Mouse (Mus musculus) neural tube, embryonic 11.5 days (tissue): Measurements from ENCODE around the gene Vps54. TPM values are rescaled to one million over a fixed set of nuclear protein-coding genes. Genes with fewer than 3 reads are reported as not detected.
"Not testable (repeated sequence)": the region's sequence is repeated elsewhere in the genome, so short reads cannot be mapped to it uniquely, and the experiment has no call there.

Experiments used
- ATAC-seq: fragments of 200-750 bp; cut with Nextera tagmentation; 2 replicates; pipeline ENCODE4 v1.8.0; 2017; ENCODE audit warnings: moderate number of reproducible peaks, mild to moderate bottlenecking, moderate TSS enrichment, moderate library complexity; ENCODE audit not compliant: insufficient read depth, low FRiP score, low TSS enrichment
- DNase-seq: peaks from one replicate; pipeline ENCODE4 v3.0.0-alpha.2; 2015; ENCODE audit warnings: low spot score
- H3K27ac ChIP-seq: fragments of 300-500 bp; sonication (generic); 2 replicates; pipeline ENCODE4 v1.5.1; 2014; ENCODE audit warnings: low read depth, mild to moderate bottlenecking, low read length
- H3K27me3 ChIP-seq: fragments of 300-500 bp; sonication (generic); 2 replicates; pipeline ENCODE4 v1.6.1; 2014; ENCODE audit warnings: mild to moderate bottlenecking, low read length, mixed read lengths; ENCODE audit not compliant: control insufficient read depth, insufficient read depth
- H3K36me3 ChIP-seq: fragments of 300-500 bp; sonication (generic); 2 replicates; pipeline ENCODE4 v1.6.1; 2014; ENCODE audit warnings: mild to moderate bottlenecking, low read length, moderate library complexity, mixed read lengths; ENCODE audit not compliant: control insufficient read depth, insufficient read depth
- H3K4me1 ChIP-seq: fragments of 300-500 bp; sonication (generic); 2 replicates; pipeline ENCODE4 v1.6.1; 2014; ENCODE audit warnings: low read length, mixed read lengths; ENCODE audit not compliant: control insufficient read depth, insufficient read depth
- H3K4me2 ChIP-seq: fragments of 300-500 bp; sonication (generic); 2 replicates; pipeline ENCODE4 v1.6.1; 2014; ENCODE audit warnings: low read depth, mild to moderate bottlenecking, moderate library complexity
- H3K4me3 ChIP-seq: fragments of 300-500 bp; sonication (generic); 2 replicates; pipeline ENCODE4 v1.5.1; 2014; ENCODE audit warnings: low read depth, low read length
- H3K9ac ChIP-seq: fragments of 300-500 bp; sonication (generic); 2 replicates; pipeline ENCODE4 v1.6.1; 2014; ENCODE audit warnings: mild to moderate bottlenecking, low read length
- H3K9me3 ChIP-seq: fragments of 300-500 bp; sonication (generic); 2 replicates; pipeline ENCODE4 v1.6.1; 2016; ENCODE audit warnings: low read length; ENCODE audit not compliant: control insufficient read depth
- WGBS: fragments of 180-500 bp; shearing (Covaris S2); extraction: QIAGEN DNeasy Blood & Tissue Kit; methylation state at CpG from one replicate; pipeline ENCODE4 v1.1.7; 2014; 5-methylcytosine and 5-hydroxymethylcytosine counted together
- polyA plus RNA-seq: library from polyadenylated mRNA; unstranded; fragments of >200 nt; fragmentation: Nextera tagmentation; extraction: Ambion mirVana; gene quantifications from 2 replicates; pipeline ENCODE4 v1.2.1, GENCODE M21; 2014

The Vps54 gene
- 13.2 and 14.8 TPM in 2 replicates for polyA plus RNA-seq

DNA sequence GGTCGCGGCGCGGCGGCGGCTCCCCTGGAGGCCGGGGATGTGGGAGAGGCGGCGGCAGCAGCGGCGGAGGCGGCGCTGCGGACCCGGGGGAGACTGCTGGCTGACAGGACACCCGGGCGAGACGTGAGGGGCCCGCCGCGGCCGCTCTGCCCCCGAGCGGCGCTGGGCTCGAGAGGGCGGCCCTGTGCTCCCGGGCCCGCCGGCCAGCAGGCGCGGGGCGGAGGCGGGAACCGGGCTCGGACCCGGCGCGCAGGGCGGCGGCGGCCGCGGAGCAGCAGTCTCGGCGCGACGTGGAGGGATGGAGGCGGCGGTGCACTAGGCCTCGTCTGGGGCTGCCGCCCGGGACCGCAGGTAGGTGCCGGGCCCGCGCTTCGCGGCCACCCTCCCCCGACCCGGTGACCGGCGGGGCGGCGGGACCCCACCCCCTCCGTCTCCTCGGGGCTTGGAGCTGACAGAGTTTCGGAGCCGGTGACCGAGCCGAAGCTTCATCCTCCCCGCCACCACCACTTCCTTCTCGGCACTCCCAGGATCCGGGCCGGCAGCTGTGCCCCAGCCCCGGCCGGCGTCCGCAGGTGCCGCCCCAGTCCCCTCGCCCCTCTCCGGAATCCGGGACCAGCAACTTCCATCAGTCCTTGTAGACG, at the start of gene Vps54:
TSS of gene Vps54 (plus strand) at position 261 of the 641 bp plus-strand sequence.
- Histone ChIP-seq H3K9ac (peak within 1 kb of the TSS; percentile 98), H3K9me3 (no peaks in the 10 kb centered on the region), H3K27ac (peak within 1 kb of the TSS; percentile 97), H3K4me2 (peak within 1 kb of the TSS; percentile 61), H3K36me3 (no peaks in the 10 kb centered on the region), H3K27me3 (no peaks in the 10 kb centered on the region), H3K4me3 (peak within 1 kb of the TSS; percentile 95), H3K4me1 (0 out of 2 replicates have a peak, but pooled peaks cover 3% of the 10 kb centered on the region)
- WGBS, result under 1% methylated on average over 56 of the region's 84 CpGs
- DNase-seq, result peak; percentile 65
- peak; percentile 72 for ATAC-seq

DNA sequence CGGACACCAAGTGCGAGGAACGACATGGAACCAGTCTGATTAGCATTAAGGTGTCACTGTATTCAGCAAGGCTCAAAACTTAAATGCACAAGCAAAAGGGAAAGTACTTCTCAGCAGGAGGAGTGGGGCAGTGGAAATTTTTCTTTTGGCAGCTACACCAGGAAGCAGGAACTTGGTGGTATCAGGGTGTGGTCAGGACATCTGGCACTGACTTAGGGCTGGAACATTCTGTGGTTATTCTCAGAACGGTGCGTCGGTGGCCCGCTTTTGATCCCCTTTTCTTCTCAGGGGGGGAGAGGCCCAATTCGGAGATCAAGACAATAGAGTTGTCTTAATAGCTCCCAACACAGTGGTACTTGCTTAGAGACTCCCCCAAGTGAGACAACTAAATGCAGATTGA, 47.3 kb upstream of the Vps54 start:
- H3K4me3 ChIP-seq, H3K9me3 ChIP-seq, H3K36me3 ChIP-seq, ATAC-seq, H3K4me2 ChIP-seq, H3K27ac ChIP-seq, H3K9ac ChIP-seq, DNase-seq, H3K27me3 ChIP-seq, H3K4me1 ChIP-seq: not testable (repeated sequence)
- WGBS, result 94% methylated on average over 8 of the region's 8 CpGs

DNA sequence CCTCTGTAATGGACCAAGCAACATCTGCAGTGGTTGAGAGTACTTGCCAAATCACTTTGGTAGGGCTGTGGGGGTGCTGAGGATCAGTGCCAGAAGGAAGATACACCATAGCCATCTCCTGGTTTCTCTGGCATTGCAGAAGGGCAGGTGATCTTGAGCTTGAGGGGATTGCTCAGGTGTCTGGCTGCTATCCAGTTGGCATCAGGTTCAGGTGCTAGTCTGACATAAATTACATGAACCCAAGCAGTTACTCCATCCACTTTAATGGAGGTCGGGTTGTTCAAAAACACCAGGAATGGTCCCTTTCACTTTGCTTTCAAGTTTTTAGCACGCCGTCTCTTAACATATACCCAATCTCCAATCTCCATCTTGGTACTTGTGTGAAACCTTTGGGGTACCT, 44.2 kb upstream of the Vps54 start:
- DNase-seq, result no peak
- WGBS, result 95% methylated on average over 3 of the region's 3 CpGs
- H3K4me3 ChIP-seq, result no peak overlapping the region

DNA sequence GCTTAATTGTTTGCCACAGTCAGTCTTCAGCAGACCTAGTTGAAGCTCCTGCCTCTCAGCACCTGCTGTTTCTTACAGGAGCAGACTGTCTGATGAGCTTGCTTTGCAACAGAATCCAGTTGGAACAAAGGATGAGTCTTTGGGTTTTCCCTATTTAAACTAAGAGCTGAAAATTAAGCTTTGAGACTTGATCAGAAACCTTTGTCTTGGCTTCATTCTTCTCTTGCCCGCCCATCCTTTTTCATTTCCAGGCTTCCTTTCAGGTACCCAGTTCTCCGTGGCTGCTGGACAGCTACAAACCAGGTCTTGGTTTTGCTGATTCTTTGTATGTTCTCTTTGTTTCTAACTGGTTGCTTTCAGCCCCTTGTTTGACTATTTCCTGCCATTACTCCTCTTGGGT, 30.0 kb upstream of the Vps54 start:
- ATAC-seq, result no peak
- Histone ChIP-seq H3K4me3 (no peak overlapping the region), H3K4me1 (no peaks in the 10 kb centered on the region), H3K36me3 (no peaks in the 10 kb centered on the region), H3K27ac (no peak overlapping the region), H3K9me3 (no peaks in the 10 kb centered on the region), H3K9ac (no peak overlapping the region), H3K27me3 (no peaks in the 10 kb centered on the region), H3K4me2 (no peak overlapping the region)
- WGBS, result 79% methylated on average over 2 of the region's 2 CpGs
- DNase-seq, result no peak

More for the DNA sequence above, 44.2 kb upstream of the Vps54 start:
- Histone ChIP-seq H3K9me3 (no peaks in the 10 kb centered on the region), H3K9ac (no peak overlapping the region), H3K4me2 (no peak overlapping the region), H3K4me1 (no peaks in the 10 kb centered on the region), H3K36me3 (no peaks in the 10 kb centered on the region), H3K27ac (no peak overlapping the region), H3K27me3 (no peaks in the 10 kb centered on the region)
- ATAC-seq, result no peak

DNA sequence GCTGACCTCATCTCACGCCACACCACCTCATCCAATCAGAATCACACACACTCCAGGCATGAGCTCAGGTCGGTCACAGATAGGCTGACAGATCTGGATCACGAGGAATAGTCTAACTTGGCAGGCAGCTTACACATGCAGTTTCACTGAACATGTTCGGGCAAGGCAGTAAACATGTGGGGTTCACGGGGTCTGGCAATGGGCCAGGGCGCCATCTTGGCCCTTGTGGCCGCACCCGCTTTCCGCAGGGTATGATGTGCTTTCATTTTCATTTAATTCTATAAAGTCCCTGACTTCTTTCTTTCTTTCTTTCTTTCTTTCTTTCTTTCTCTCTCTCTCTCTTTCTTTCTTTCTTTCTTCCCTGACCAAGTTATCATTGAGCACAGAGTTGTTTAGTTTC, 29.4 kb upstream of the Vps54 start:
- H3K4me3 ChIP-seq, H3K27me3 ChIP-seq, H3K4me2 ChIP-seq, H3K36me3 ChIP-seq, H3K27ac ChIP-seq, DNase-seq, H3K9ac ChIP-seq, H3K9me3 ChIP-seq, H3K4me1 ChIP-seq, ATAC-seq: not testable (repeated sequence)
- 90% methylated on average over 9 of the region's 9 CpGs for WGBS

GRCm38 (mm10) chr11:21217419-21217818, 21.7 kb upstream of the Vps54 start:
- Histone ChIP-seq H3K36me3 (no peaks in the 10 kb centered on the region), H3K4me2 (no peak overlapping the region), H3K9ac (no peak overlapping the region), H3K27me3 (no peaks in the 10 kb centered on the region), H3K9me3 (no peaks in the 10 kb centered on the region), H3K27ac (no peak overlapping the region), H3K4me3 (no peak overlapping the region), H3K4me1 (no peaks in the 10 kb centered on the region)
- 89% methylated on average over 3 of the region's 3 CpGs for WGBS
- ATAC-seq (no peak), DNase-seq (no peak)

DNA sequence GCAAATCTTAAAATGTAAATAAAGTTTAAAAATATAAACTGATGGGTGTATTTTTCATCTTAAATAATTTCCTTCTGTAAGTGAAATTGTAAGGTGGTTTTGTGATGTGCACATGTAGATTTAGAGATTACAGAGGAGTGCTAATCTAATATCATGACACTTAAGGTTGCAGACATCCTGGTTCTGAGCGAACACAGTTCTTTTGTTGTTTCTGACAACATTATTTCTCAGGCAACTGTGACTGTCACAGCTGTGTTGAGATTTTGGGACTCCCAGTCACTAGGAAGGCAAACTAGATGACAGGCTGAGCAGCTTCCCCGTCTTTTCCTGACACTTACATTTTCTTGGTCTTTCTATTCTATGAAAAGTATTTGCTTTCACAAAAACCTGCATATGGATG, 19.8 kb upstream of the Vps54 start:
- Histone ChIP-seq H3K27ac (no peak overlapping the region), H3K4me1 (no peaks in the 10 kb centered on the region), H3K36me3 (no peaks in the 10 kb centered on the region), H3K27me3 (no peaks in the 10 kb centered on the region), H3K4me2 (no peak overlapping the region), H3K9ac (no peak overlapping the region), H3K4me3 (no peak overlapping the region), H3K9me3 (no peaks in the 10 kb centered on the region)
- 75% methylated on average over 2 of the region's 2 CpGs for WGBS
- no peak for DNase-seq
- no peak for ATAC-seq

- no peak overlapping the region for H3K4me3 ChIP-seq
- no peaks in the 10 kb centered on the region for H3K4me1 ChIP-seq
- no peak for DNase-seq
- no peak overlapping the region for H3K4me2 ChIP-seq
- no peak overlapping the region for H3K9ac ChIP-seq
- 90% methylated on average over 8 of the region's 8 CpGs for WGBS
- no peaks in the 10 kb centered on the region for H3K36me3 ChIP-seq
- no peak overlapping the region for H3K27ac ChIP-seq
- ATAC-seq, result no peak
- H3K27me3 ChIP-seq, result no peaks in the 10 kb centered on the region
- H3K9me3 ChIP-seq, result no peaks in the 10 kb centered on the region
These were observed 19.1 kb upstream of the Vps54 start for GRCm38 (mm10) chr11:21219851-21220587.

DNA sequence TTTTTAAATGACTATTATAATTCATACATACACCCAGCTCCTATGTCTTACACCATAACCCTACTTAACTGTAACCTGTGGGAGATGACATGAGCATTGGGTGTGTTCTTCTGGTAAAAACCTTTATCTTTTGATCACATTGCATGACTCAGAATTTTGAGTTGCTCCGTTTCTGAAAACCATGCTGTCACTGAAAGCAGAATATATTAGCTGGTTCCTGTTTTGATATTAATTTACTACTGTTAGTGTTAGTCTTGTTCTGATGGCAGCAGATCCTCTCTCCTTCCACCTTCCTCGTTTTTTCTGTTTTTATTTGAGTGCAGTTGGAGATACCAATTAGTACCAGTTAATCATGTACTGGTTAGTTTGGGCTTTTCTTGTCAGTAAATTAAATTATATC, 18.3 kb upstream of the Vps54 start:
- no peaks in the 10 kb centered on the region for H3K4me1 ChIP-seq
- no peak overlapping the region for H3K9ac ChIP-seq
- H3K4me3 ChIP-seq, result no peak overlapping the region
- no peaks in the 10 kb centered on the region for H3K36me3 ChIP-seq
- H3K4me2 ChIP-seq, result no peak overlapping the region
- 79% methylated on average over 2 of the region's 2 CpGs for WGBS
- no peak overlapping the region for H3K27ac ChIP-seq
- DNase-seq (no peak), ATAC-seq (no peak)
- no peaks in the 10 kb centered on the region for H3K27me3 ChIP-seq
- H3K9me3 ChIP-seq, result no peaks in the 10 kb centered on the region
